Mouse (Mus musculus) heart, postnatal 0 days (tissue): ENCODE results near the gene Ldhb. TPM values are rescaled to one million over a fixed set of nuclear protein-coding genes. Genes with fewer than 3 reads are reported as not detected.
"Not testable (repeated sequence)": the region's sequence is repeated elsewhere in the genome, so short reads cannot be mapped to it uniquely, and the experiment has no call there.

Experiments used
- ATAC-seq: fragments of 200-750 bp; cut with Nextera tagmentation; 2 replicates; pipeline ENCODE4 v1.8.0; 2017; ENCODE audit warnings: low read depth, moderate number of reproducible peaks, moderate library complexity; ENCODE audit not compliant: insufficient read depth
- DNase-seq: peaks from one replicate; pipeline ENCODE4 v3.0.0-alpha.2; 2016; ENCODE audit warnings: low spot score
- H3K27ac ChIP-seq: fragments of 300-500 bp; sonication (generic); 2 replicates; pipeline ENCODE4 v1.5.1; 2014; ENCODE audit warnings: low read depth, mild to moderate bottlenecking
- H3K27me3 ChIP-seq: fragments of 300-500 bp; sonication (generic); 2 replicates; pipeline ENCODE4 v1.6.1; 2014; ENCODE audit warnings: low read length, mixed read lengths; ENCODE audit not compliant: control insufficient read depth, insufficient read depth
- H3K36me3 ChIP-seq: fragments of 300-500 bp; sonication (generic); replicated peaks from 2 replicates; pipeline ENCODE4 v1.6.1; 2014; ENCODE audit warnings: low read length, mixed read lengths; ENCODE audit not compliant: control insufficient read depth, insufficient read depth
- H3K4me1 ChIP-seq: fragments of 300-500 bp; sonication (generic); 2 replicates; pipeline ENCODE4 v1.6.1; 2014; ENCODE audit warnings: antibody characterized with exemption; ENCODE audit not compliant: control insufficient read depth, insufficient read depth
- H3K4me2 ChIP-seq: fragments of 300-500 bp; sonication (generic); 2 replicates; pipeline ENCODE4 v1.6.1; 2014; ENCODE audit warnings: low read depth, mild to moderate bottlenecking, low read length, moderate library complexity
- H3K4me3 ChIP-seq: fragments of 300-500 bp; sonication (generic); 2 replicates; pipeline ENCODE4 v1.5.1; 2014; ENCODE audit warnings: low read depth, low read length
- H3K9ac ChIP-seq: fragments of 300-500 bp; sonication (generic); replicated peaks from 2 replicates; pipeline ENCODE4 v1.6.1; 2014; ENCODE audit warnings: low read depth, low read length, mixed read lengths
- H3K9me3 ChIP-seq: fragments of 300-500 bp; sonication (generic); replicated peaks from 2 replicates; pipeline ENCODE4 v1.6.1; 2016; ENCODE audit warnings: low read length; ENCODE audit not compliant: control insufficient read depth
- CTCF ChIP-seq: IDR thresholded peaks from 2 replicates; pipeline ENCODE4 v1.5.1; 2016; ENCODE audit warnings: antibody characterized with exemption, control low read depth, low read depth
- EP300 ChIP-seq: IDR thresholded peaks from 2 replicates; pipeline ENCODE4 v1.6.1; 2016; ENCODE audit warnings: antibody characterized with exemption, low read depth
- WGBS: fragments of 180-500 bp; shearing (Covaris S2); extraction: QIAGEN DNeasy Blood & Tissue Kit; methylation state at CpG from one replicate; pipeline ENCODE4 v1.1.7; 2014; 5-methylcytosine and 5-hydroxymethylcytosine counted together
- polyA plus RNA-seq: library from polyadenylated mRNA; unstranded; fragments of >200 nt; fragmentation: Nextera tagmentation; extraction: Ambion mirVana; gene quantifications from 2 replicates; pipeline ENCODE4 v1.2.1, GENCODE M21; 2015
- total RNA-seq: library from RNA; depleted of rRNA; stranded (reverse); fragments of >200 nt; gene quantifications from 2 replicates; pipeline ENCODE4 v1.2.3, GENCODE M21; 2014; ENCODE audit warnings: low replicate concordance

The Ldhb gene
- total and polyA plus RNA-seq, 2 experiments from 2014 or later: 851 to 2,292 TPM

DNA sequence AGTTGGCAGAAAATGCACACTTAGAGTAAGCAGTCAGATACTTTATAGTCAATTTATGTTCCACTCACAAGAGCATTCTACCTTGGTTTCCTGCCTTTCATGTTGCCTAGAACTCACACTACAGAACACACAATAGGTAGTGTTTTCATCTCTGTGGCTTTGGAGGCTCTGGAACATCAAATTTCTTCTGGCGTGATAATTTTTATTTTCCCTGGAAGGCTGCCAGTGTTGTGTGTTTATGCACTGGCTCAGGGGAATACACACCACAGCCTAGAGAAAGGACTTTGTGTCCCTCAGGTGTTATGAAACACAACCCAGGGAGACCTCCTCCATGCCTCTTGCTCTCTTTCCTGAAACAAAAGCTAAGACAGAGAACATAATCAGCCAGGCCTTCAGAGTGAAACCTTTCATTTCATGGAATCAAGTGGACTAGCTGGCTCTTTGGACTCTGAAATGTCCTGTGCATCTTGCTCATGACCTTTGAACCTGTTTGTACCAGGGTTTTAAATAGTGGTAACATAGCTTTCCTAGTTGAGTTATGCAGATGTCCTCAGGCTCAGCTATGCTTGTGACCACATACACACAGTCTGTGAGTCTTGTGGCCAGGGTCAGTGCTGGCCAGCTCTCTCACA lies 20.3 kb upstream of the Ldhb start:
- TF ChIP-seq EP300: no peak
- TF ChIP-seq CTCF: no peak
- Histone ChIP-seq H3K4me3 (no peak overlapping the region), H3K27ac (no peak overlapping the region), H3K9ac (no peak overlapping the region), H3K36me3 (no peaks in the 10 kb centered on the region), H3K4me2 (no peak overlapping the region), H3K27me3 (no peaks in the 10 kb centered on the region), H3K4me1 (no peaks in the 10 kb centered on the region), H3K9me3 (no peaks in the 10 kb centered on the region)
- no peak for DNase-seq
- no peak for ATAC-seq
- WGBS: 23% methylated on average over 1 of the region's 1 CpGs

DNA sequence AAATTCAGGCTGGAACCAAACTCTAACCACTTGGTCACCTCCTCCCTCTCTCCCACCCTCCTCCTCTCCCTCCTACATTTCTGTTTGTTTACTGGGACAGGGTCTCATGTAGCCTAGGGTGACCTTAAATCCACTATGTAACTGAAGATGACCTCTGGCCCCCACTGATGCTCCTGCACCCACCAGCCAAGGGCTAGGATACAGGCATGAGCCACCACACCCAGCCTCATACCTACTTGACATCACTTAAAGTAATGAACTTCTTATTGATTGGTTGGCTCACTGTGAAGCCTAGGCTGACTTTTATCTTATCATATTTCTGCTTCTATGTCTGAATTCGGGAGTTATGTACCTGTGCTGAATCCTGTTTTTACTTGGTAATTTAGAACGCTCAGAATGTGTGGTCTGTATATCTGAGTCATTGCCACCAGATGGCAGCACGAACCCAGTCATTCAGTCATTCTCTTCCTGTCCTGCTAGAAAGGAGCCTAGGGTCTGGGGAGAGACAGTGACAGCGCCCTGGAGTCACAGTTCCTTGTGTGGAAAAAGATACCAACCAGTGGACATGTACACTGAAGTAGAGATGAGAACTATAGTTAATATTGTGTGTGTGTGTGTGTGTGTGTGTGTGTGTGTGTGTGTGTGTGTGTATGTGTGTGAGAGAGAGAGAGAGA lies 17.0 kb upstream of the Ldhb start:
- TF ChIP-seq EP300 (no peak), CTCF (peak; percentile 89)
- no peak overlapping the region for H3K4me3 ChIP-seq
- no peak overlapping the region for H3K27ac ChIP-seq
- H3K4me2 ChIP-seq: no peak overlapping the region
- no peaks in the 10 kb centered on the region for H3K36me3 ChIP-seq
- DNase-seq: peak; percentile 85
- no peaks in the 10 kb centered on the region for H3K9me3 ChIP-seq
- H3K4me1 ChIP-seq: no peaks in the 10 kb centered on the region; the same call in 1 of the 2 replicates
- no peak overlapping the region for H3K9ac ChIP-seq
- ATAC-seq: peak; percentile 68; the same call in 1 of the 2 replicates
- H3K27me3 ChIP-seq: no peaks in the 10 kb centered on the region
- 2% methylated on average over 4 of the region's 4 CpGs for WGBS

- Histone ChIP-seq H3K36me3 (no peaks in the 10 kb centered on the region), H3K27ac (no peak overlapping the region), H3K27me3 (no peaks in the 10 kb centered on the region), H3K4me2 (no peak overlapping the region), H3K9me3 (no peaks in the 10 kb centered on the region), H3K4me3 (no peak overlapping the region), H3K9ac (no peak overlapping the region), H3K4me1 (no peaks in the 10 kb centered on the region; the same call in 1 of the 2 replicates)
- WGBS: 53% methylated on average over 12 of the region's 12 CpGs
- ATAC-seq: no peak
- no peak for DNase-seq
- TF ChIP-seq EP300 (no peak), CTCF (no peak)
These were observed 13.9 kb upstream of the Ldhb start for GRCm38 (mm10) chr6:142521591-142522110.

DNA sequence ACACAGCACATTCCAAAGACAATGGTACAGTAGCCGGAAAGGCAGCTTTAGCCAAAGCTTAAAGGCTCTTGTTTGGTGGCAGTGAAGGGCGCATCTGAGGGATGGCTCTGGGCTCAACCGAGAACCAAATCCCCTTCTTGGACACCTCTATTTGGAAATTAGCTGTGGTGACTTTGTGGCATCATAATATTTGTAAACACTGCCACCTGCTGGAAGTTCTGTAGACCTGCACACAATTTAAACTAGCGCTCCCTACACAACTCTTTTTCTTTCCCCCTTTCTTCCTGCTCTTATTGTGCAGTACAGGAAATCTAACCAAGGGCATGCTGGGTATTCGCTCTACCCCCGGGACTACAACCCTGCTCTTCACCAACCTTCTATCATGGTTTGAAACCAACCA lies 11.4 kb upstream of the Ldhb start:
- 7% methylated on average over 6 of the region's 6 CpGs for WGBS
- Histone ChIP-seq H3K27ac (no peak overlapping the region), H3K4me1 (no peaks in the 10 kb centered on the region; the same call in 1 of the 2 replicates), H3K9me3 (no peaks in the 10 kb centered on the region), H3K36me3 (no peaks in the 10 kb centered on the region), H3K27me3 (no peaks in the 10 kb centered on the region), H3K4me2 (no peak overlapping the region), H3K4me3 (no peak overlapping the region), H3K9ac (no peak overlapping the region)
- DNase-seq (peak; percentile 68), ATAC-seq (peak; percentile 47; the same call in 1 of the 2 replicates)
- TF ChIP-seq CTCF (peak; percentile 65), EP300 (no peak)

- not testable (repeated sequence) for H3K4me1 ChIP-seq, ATAC-seq, H3K4me3 ChIP-seq, H3K4me2 ChIP-seq, H3K27ac ChIP-seq, H3K9me3 ChIP-seq, H3K27me3 ChIP-seq, DNase-seq, H3K9ac ChIP-seq, H3K36me3 ChIP-seq
- WGBS: 73% methylated on average over 8 of the region's 9 CpGs
These were observed 7.6 kb upstream of the Ldhb start for GRCm38 (mm10) chr6:142515379-142515778.
